7 mouse cellular contexts compared by ENCODE assay signal in genomic region chr11:69171626-69172025, GRCm38 (mm10). TPM values are rescaled to one million over a fixed set of nuclear protein-coding genes. Genes with fewer than 3 reads are reported as not detected.
DNase-seq lines count a peak whose midpoint lies in the region; ATAC-seq and TF ChIP-seq lines count a peak whose summit lies in the region.

No protein-coding gene starts in this region.

- H3K4me3 ChIP-seq in liver, adult 2 months (ENCODE audit: insufficient read depth, low read depth, low read length) = no peak overlapping the region
- no peak overlapping the region for H3K4me3 ChIP-seq in liver, embryonic 12.5 days
- H3K4me3 ChIP-seq in liver, postnatal 0 days (ENCODE audit: low read depth, low read length) = no peak overlapping the region

- peak; percentile 90 for TF ChIP-seq CTCF in liver, adult 2 months (IDR thresholded peaks at IDR 0.05; ENCODE audit: low read depth, low read length)
- peak; percentile 87 for TF ChIP-seq CTCF in liver, postnatal 0 days (IDR thresholded peaks at IDR 0.05; ENCODE audit: low read depth)

- no peak overlapping the region for H3K9ac ChIP-seq in liver, adult 2 months (ENCODE audit: low read depth, low read length)
- no peak overlapping the region for H3K9ac ChIP-seq in liver, embryonic 12.5 days
- H3K9ac ChIP-seq in liver, postnatal 0 days (replicated peaks) = no peak overlapping the region

- peak; percentile 3 for DNase-seq in liver, adult 2 months (ENCODE audit: extremely low read depth, low read depth, low spot score)
- peak; percentile 31 for DNase-seq in WW6 (ENCODE audit: low read depth, low spot score)
- DNase-seq in cerebellum, postnatal 10 days = peak; percentile 81 to 86
- peak; percentile 83 for DNase-seq in heart, adult 8-10 months (ENCODE audit: low spot score)
- peak; percentile 54 for DNase-seq in liver, postnatal 0 days
- peak; percentile 90 for DNase-seq in skeletal muscle tissue, adult 2 months (ENCODE audit: low read depth, low spot score)

- H3K79me2 ChIP-seq in liver, adult 2 months (ENCODE audit: control insufficient read depth, insufficient read depth, low read length) = no peaks in the 10 kb centered on the region

- H3K4me2 ChIP-seq in liver, embryonic 12.5 days = no peak overlapping the region
- no peak overlapping the region for H3K4me2 ChIP-seq in liver, postnatal 0 days (ENCODE audit: low read depth, low read length)

- H3K27me3 ChIP-seq in liver, adult 2 months (ENCODE audit: control insufficient read depth, insufficient read depth, low read length) = no peaks in the 10 kb centered on the region
- H3K27me3 ChIP-seq in liver, embryonic 12.5 days (replicated peaks) = peaks cover 16% of the 10 kb centered on the region
- H3K27me3 ChIP-seq in liver, postnatal 0 days (ENCODE audit: insufficient read depth, low read length) = no peaks in the 10 kb centered on the region

- TF ChIP-seq POLR2A in liver, adult 2 months (IDR thresholded peaks at IDR 0.05; ENCODE audit: extremely low read depth, insufficient read depth, low read length) = no peak

- no peak overlapping the region for H3K27ac ChIP-seq in liver, adult 2 months (replicated peaks; ENCODE audit: insufficient read depth, low read depth, low read length)
- H3K27ac ChIP-seq in liver, embryonic 12.5 days = no peak overlapping the region
- no peak overlapping the region for H3K27ac ChIP-seq in liver, postnatal 0 days (ENCODE audit: low read depth)

- no peaks in the 10 kb centered on the region for H3K36me3 ChIP-seq in liver, adult 2 months (ENCODE audit: control insufficient read depth, insufficient read depth, low read length)
- no peaks in the 10 kb centered on the region for H3K36me3 ChIP-seq in liver, embryonic 12.5 days
- no peaks in the 10 kb centered on the region for H3K36me3 ChIP-seq in liver, postnatal 0 days (replicated peaks; ENCODE audit: insufficient read depth, low read length)

- H3K4me1 ChIP-seq in liver, adult 2 months (ENCODE audit: control insufficient read depth, insufficient read depth, low read length) = no peaks in the 10 kb centered on the region
- no peaks in the 10 kb centered on the region for H3K4me1 ChIP-seq in liver, embryonic 12.5 days
- H3K4me1 ChIP-seq in liver, postnatal 0 days (ENCODE audit: insufficient read depth) = no peaks in the 10 kb centered on the region

- no peaks in the 10 kb centered on the region for H3K9me3 ChIP-seq in liver, embryonic 12.5 days (replicated peaks)
- H3K9me3 ChIP-seq in liver, postnatal 0 days (ENCODE audit: low read length) = no peaks in the 10 kb centered on the region

- WGBS in liver, adult 2 months = 36% methylated on average over 7 of the region's 7 CpGs
- 25% methylated on average over 7 of the region's 7 CpGs for WGBS in liver, embryonic 12.5 days (ENCODE audit: insufficient replicate concordance)
- 35% methylated on average over 7 of the region's 7 CpGs for WGBS in liver, postnatal 0 days (ENCODE audit: insufficient replicate concordance)

- ATAC-seq in liver, embryonic 12.5 days = no peak
- no peak for ATAC-seq in liver, postnatal 0 days

- no peak for TF ChIP-seq EP300 in liver, postnatal 0 days (IDR thresholded peaks at IDR 0.05; ENCODE audit: low read depth)

RNA-seq across cellular contexts. Expression of gene Alox12b, which starts 14.8 kb away (rescaled TPM):
- not detected in 2 replicates for total RNA-seq in liver, adult 2 months (2014; rRNA removed)
- not detected in 2 replicates for polyA plus RNA-seq in liver, adult 2 months (2012; rRNA removed)
- not detected in 2 replicates for polyA plus RNA-seq in liver, embryonic 12.5 days (2016; fragmentation: Nextera tagmentation; extraction: Ambion mirVana)
- not detected for total RNA-seq in heart, adult 8-10 months (2022)
- polyA plus RNA-seq in liver, postnatal 0 days (2015; fragmentation: Nextera tagmentation; extraction: Ambion mirVana) = not detected in 2 replicates

RNA-seq across cellular contexts. Expression of gene Alox8, which starts 26.0 kb away (rescaled TPM):
- total RNA-seq in liver, adult 2 months (2014; rRNA removed) = not detected in 2 replicates
- not detected in 2 replicates for polyA plus RNA-seq in liver, adult 2 months (2012; rRNA removed)
- polyA plus RNA-seq in liver, embryonic 12.5 days (2016; fragmentation: Nextera tagmentation; extraction: Ambion mirVana) = not detected in 2 replicates
- total RNA-seq in heart, adult 8-10 months (2022) = 1 to 10 TPM in 3 of 4 experiments, under 1 TPM in 1; 0.89 to 1.8 (median 1.2) TPM
- polyA plus RNA-seq in liver, postnatal 0 days (2015; fragmentation: Nextera tagmentation; extraction: Ambion mirVana) = 0.04 TPM in 1 of 2 replicates, not detected in the other

RNA-seq across cellular contexts. Expression of gene Aloxe3, which starts 45.9 kb away (rescaled TPM):
- total RNA-seq in liver, adult 2 months (2014; rRNA removed) = not detected in 2 replicates
- polyA plus RNA-seq in liver, adult 2 months (2012; rRNA removed) = 0.09 TPM in 1 of 2 replicates, not detected in the other
- not detected in 2 replicates for polyA plus RNA-seq in liver, embryonic 12.5 days (2016; fragmentation: Nextera tagmentation; extraction: Ambion mirVana)
- total RNA-seq in heart, adult 8-10 months (2022) = not detected
- polyA plus RNA-seq in liver, postnatal 0 days (2015; fragmentation: Nextera tagmentation; extraction: Ambion mirVana) = 0.14 and 0.18 TPM in 2 replicates

RNA-seq across cellular contexts. Expression of gene 9130213A22Rik, which starts 49.2 kb away (rescaled TPM):
- 0.13 TPM in 1 of 2 replicates, not detected in the other for total RNA-seq in liver, adult 2 months (2014; rRNA removed)
- 0.05 and 0.10 TPM in 2 replicates for polyA plus RNA-seq in liver, adult 2 months (2012; rRNA removed)
- 0.14 TPM in 1 of 2 replicates, not detected in the other for polyA plus RNA-seq in liver, embryonic 12.5 days (2016; fragmentation: Nextera tagmentation; extraction: Ambion mirVana)
- under 1 TPM; 0.16 to 0.60 (median 0.38) TPM for total RNA-seq in heart, adult 8-10 months (2022)
- polyA plus RNA-seq in liver, postnatal 0 days (2015; fragmentation: Nextera tagmentation; extraction: Ambion mirVana) = 0.06 and 0.07 TPM in 2 replicates

RNA-seq across cellular contexts. Expression of gene Hes7, which starts 51.4 kb away (rescaled TPM):
- total RNA-seq in liver, adult 2 months (2014; rRNA removed) = not detected in 2 replicates
- 0.05 TPM in 1 of 2 replicates, not detected in the other for polyA plus RNA-seq in liver, adult 2 months (2012; rRNA removed)
- polyA plus RNA-seq in liver, embryonic 12.5 days (2016; fragmentation: Nextera tagmentation; extraction: Ambion mirVana) = 0.44 and 0.46 TPM in 2 replicates
- total RNA-seq in heart, adult 8-10 months (2022) = under 1 TPM in 1 of 4 experiments, not detected in 3; 0.12 TPM
- polyA plus RNA-seq in liver, postnatal 0 days (2015; fragmentation: Nextera tagmentation; extraction: Ambion mirVana) = 0.07 and 0.15 TPM in 2 replicates

Comparison
In these comparisons a context has a peak if more than half of its experiments do, and no peak if none do; other contexts are left out.
1. DNase-seq: peak in every context shown above with its lines; median percentile 90 in skeletal muscle tissue, adult 2 months; 84 in cerebellum, postnatal 10 days; 83 in heart, adult 8-10 months; 54 in liver, postnatal 0 days; 31 in WW6; 3 in liver, adult 2 months.